Mouse (Mus musculus) kidney, postnatal 0 days (tissue): ENCODE measurements around the gene Atf5. TPM values are rescaled to one million over a fixed set of nuclear protein-coding genes. Genes with fewer than 3 reads are reported as not detected.
A peak's percentile ranks its signal among the peaks of the same experiment; 100 is the strongest.

Experiments
- ATAC-seq: fragments of 200-750 bp; cut with Nextera tagmentation; replicated peaks from 2 replicates; pipeline ENCODE4 v1.8.0; 2017; ENCODE audit warnings: low read depth, moderate number of reproducible peaks, moderate TSS enrichment, moderate library complexity; ENCODE audit not compliant: low FRiP score
- DNase-seq: peaks from one replicate; pipeline ENCODE4 v3.0.0-alpha.2; 2016; ENCODE audit warnings: low spot score
- H3K27ac ChIP-seq: fragments of 300-500 bp; sonication (generic); 2 replicates; pipeline ENCODE4 v1.5.1; 2014; ENCODE audit warnings: mild to moderate bottlenecking
- H3K27me3 ChIP-seq: fragments of 300-500 bp; sonication (generic); 2 replicates; pipeline ENCODE4 v1.6.1; 2014; ENCODE audit warnings: low read length, mixed read lengths; ENCODE audit not compliant: insufficient read depth
- H3K36me3 ChIP-seq: fragments of 300-500 bp; sonication (generic); 2 replicates; pipeline ENCODE4 v1.6.1; 2014; ENCODE audit warnings: low read length, mixed read lengths; ENCODE audit not compliant: insufficient read depth
- H3K4me1 ChIP-seq: fragments of 300-500 bp; sonication (generic); replicated peaks from 2 replicates; pipeline ENCODE4 v1.6.1; 2014; ENCODE audit warnings: antibody characterized with exemption, low read length, mixed read lengths; ENCODE audit not compliant: insufficient read depth
- H3K4me2 ChIP-seq: fragments of 300-500 bp; sonication (generic); 2 replicates; pipeline ENCODE4 v1.6.1; 2014; ENCODE audit warnings: mild to moderate bottlenecking, low read length, moderate library complexity, mixed read lengths
- H3K4me3 ChIP-seq: fragments of 300-500 bp; sonication (generic); replicated peaks from 2 replicates; pipeline ENCODE4 v1.5.1; 2014; ENCODE audit warnings: low read depth, low read length
- H3K9ac ChIP-seq: fragments of 300-500 bp; sonication (generic); 2 replicates; pipeline ENCODE4 v1.6.1; 2014; ENCODE audit warnings: low read depth, low read length
- H3K9me3 ChIP-seq: fragments of 300-500 bp; sonication (generic); replicated peaks from 2 replicates; pipeline ENCODE4 v1.6.1; 2016; ENCODE audit warnings: low read length, inconsistent platforms, mixed read lengths
- CTCF ChIP-seq: IDR thresholded peaks from 2 replicates; pipeline ENCODE4 v1.5.1; 2016; ENCODE audit warnings: antibody characterized with exemption, low read depth, mild to moderate bottlenecking, moderate library complexity
- whole genome bisulfite sequencing: fragments of 180-500 bp; shearing (Covaris S2); extraction: QIAGEN DNeasy Blood & Tissue Kit; methylation state at CpG from one replicate; pipeline ENCODE4 v1.1.7; 2014; 5-methylcytosine and 5-hydroxymethylcytosine counted together
- polyA plus RNA-seq: library from polyadenylated mRNA; unstranded; fragments of >200 nt; fragmentation: Nextera tagmentation; extraction: Ambion mirVana; gene quantifications from 2 replicates; pipeline ENCODE4 v1.2.1, GENCODE M21; 2015

Atf5 gene
- polyA plus RNA-seq, 1 experiment from 2014 or later, result 5.3 TPM

DNA sequence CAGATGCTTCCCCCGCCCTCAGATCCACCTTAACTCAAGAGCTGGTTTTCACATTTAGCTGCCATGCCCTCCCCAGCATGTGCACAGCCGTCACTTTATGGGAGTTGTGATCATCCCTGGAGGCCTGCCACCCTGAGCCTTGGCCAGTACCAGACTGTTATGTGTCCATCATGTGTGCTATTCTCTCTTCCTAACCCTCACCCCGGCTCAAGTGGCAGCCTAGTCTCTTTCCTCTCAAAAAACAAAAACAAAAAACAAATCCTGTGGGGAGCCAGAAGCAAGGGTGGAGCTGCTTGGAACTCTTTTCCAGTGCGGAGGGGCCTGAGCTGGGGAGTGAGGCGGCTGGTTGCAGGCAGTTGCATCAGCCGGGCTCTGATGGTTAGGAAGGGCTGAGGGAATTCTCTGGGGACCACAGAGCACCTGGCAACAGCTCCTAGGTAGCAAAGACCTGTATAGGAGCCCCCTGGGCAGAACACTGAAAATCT lies 2.3 kb upstream of the Atf5 start:
- Histone ChIP-seq H3K9ac (peak overlapping the region; percentile 38; the same call in 1 of the 2 replicates), H3K4me2 (peak overlapping the region; percentile 81), H3K9me3 (no peaks in the 10 kb centered on the region), H3K4me3 (peak overlapping the region; percentile 2; the same call in 1 of the 2 replicates), H3K27ac (0 out of 2 replicates have a peak overlapping the region, but pooled peaks have one; percentile 10), H3K36me3 (no peaks in the 10 kb centered on the region), H3K27me3 (no peaks in the 10 kb centered on the region), H3K4me1 (peaks cover 23% of the 10 kb centered on the region)
- TF ChIP-seq CTCF, result no peak
- ATAC-seq (no peak), DNase-seq (peak; percentile 16)
- 29% methylated on average over 6 of the region's 6 CpGs for WGBS

DNA sequence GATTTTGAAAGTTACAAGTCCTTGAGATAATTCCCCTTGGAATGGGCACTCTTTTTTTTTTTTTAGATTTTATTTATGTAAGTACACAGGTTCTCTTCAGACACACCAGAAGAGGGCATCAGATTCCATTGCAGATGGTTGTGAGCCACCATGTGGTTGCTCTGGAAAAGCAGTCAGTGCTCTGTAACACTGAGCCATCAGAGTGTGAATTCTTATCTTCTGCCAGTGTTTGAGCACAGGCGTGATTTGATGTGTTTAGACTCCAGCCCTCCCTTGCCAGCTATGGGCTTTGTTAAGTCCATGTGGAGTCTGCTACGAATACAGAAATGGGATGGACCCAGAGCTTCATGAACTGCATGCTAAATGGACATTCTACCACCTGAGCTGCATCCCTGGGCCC lies 1.7 kb upstream of the Atf5 start:
- ATAC-seq, result no peak
- Histone ChIP-seq H3K4me3 (0 out of 2 replicates have a peak overlapping the region, but pooled peaks have one; percentile 87), H3K27me3 (no peaks in the 10 kb centered on the region), H3K36me3 (no peaks in the 10 kb centered on the region), H3K4me1 (peaks cover 23% of the 10 kb centered on the region), H3K9ac (peak overlapping the region; percentile 94), H3K27ac (no peak overlapping the region), H3K4me2 (peak overlapping the region; percentile 81), H3K9me3 (no peaks in the 10 kb centered on the region)
- peak; percentile 54 for TF ChIP-seq CTCF
- DNase-seq, result no peak
- WGBS, result 26% methylated on average over 2 of the region's 2 CpGs

DNA sequence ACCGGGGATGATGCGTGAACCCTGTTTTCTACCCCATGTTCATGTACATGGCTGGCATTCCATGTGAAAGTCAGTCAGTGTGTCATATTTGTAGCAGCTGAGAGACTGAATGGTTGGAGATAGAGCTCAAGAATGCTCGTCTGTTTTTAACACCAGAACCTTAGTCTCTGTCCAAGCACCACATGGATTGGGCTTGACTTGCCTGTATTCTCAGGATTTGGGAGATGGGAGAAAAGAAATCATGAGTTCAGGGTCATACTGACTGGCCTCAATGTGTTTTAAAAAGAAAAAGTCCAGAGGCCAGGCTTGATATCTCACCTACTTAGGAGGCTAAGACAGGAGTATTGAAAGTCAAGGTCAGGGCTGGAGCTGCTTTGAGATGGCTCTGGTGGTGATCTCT lies 983 bp upstream of the Atf5 start:
- H3K27me3 ChIP-seq, result no peaks in the 10 kb centered on the region
- peaks cover 23% of the 10 kb centered on the region for H3K4me1 ChIP-seq
- H3K9me3 ChIP-seq, result no peaks in the 10 kb centered on the region
- ATAC-seq (no peak), DNase-seq (no peak)
- 0 out of 2 replicates have a peak overlapping the region, but pooled peaks have one; percentile 98 for H3K27ac ChIP-seq
- no peak for TF ChIP-seq CTCF
- 15% methylated on average over 3 of the region's 3 CpGs for WGBS
- peak overlapping the region; percentile 81 for H3K4me2 ChIP-seq
- H3K4me3 ChIP-seq, result peak overlapping the region; percentile 87
- H3K9ac ChIP-seq, result peak overlapping the region; percentile 94
- H3K36me3 ChIP-seq, result no peaks in the 10 kb centered on the region

DNA sequence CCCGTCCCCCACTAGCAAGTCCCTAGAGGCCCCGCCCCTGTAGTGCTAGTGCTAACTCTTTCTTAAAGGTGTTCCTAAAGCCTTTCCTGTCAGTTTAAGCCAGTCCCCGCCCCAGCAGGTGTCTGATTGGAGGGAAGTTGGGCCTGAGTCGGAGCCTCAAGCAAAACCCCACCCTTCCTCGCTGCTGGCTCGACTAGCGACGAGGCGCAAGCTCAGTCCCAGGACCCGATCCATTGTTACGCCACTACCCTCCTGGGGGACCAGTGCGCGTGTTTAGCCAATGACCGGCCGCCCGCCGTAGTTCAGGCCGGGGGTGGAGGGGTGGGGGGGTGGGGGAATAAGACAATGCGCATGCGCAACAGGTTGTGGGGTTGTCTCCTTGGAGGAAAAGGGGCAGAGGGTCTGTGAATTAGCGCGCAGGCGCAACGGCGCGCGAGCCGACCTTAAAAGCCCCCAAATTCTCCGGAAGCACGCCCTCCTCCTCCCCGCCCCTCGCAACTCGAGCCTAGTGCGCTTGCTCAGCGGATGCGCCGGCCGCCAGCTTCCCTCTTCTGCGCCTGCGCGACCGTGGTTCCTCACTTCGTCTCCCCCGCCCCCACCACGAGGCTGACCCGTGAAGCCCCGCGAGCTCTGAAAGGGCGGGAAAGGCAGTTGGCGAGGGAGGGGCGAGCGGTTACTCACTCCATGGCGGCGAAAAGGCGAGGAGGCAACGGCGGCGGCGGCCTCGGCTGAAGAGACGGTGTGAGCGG lies 563 bp downstream of the Atf5 start, which contains the start of the genes Nup62 and Il4i1:
Nup62 (plus strand) TSS at position 368 of the 749 bp plus-strand sequence.
Il4i1 (plus strand) TSS at position 667 of the 749 bp plus-strand sequence.
- Histone ChIP-seq H3K27me3 (no peaks in the 10 kb centered on the region), H3K4me2 (peak within 1 kb of the TSS; percentile 81), H3K27ac (peak within 1 kb of the TSS; percentile 98), H3K9me3 (no peaks in the 10 kb centered on the region), H3K4me1 (peaks cover 23% of the 10 kb centered on the region), H3K9ac (peak within 1 kb of the TSS; percentile 94), H3K36me3 (no peaks in the 10 kb centered on the region), H3K4me3 (peak within 1 kb of the TSS; percentile 87)
- DNase-seq (peak; percentile 99), ATAC-seq (peak; percentile 93)
- WGBS, result under 1% methylated on average over 60 of the region's 62 CpGs
- TF ChIP-seq CTCF, result no peak

DNA sequence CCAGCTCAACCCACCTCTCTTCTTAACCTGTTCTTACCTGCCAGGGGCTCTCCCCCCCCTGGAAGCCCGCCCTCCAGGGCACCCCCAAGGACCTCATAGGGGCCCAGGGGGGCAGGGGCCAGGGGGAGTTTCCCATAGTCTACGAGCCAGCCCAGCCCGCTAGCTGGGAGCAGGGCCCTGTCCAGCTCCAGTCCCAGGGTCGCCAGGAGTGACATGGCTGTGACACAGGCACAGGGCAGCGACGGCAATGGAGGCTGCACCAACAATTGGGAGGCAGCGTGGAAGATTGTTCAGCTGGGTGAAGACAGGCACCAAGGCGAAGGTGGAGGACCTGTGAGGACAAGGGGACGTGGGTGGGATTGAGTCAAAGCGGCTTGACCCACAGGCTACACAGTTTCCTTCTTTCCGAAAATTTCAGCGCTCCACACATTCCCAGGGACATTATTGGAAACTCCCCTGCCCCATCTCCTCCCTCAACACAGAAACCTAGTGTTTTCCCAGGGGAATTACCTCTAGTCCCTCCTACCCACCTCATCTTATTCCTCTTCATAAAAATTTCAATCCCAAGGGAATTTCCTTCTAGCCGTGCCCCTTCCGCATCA lies 1.4 kb downstream of the Atf5 start:
- Histone ChIP-seq H3K36me3 (no peaks in the 10 kb centered on the region), H3K4me1 (peaks cover 19% of the 10 kb centered on the region), H3K4me2 (peak overlapping the region; percentile 81), H3K9me3 (no peaks in the 10 kb centered on the region), H3K27ac (peak overlapping the region; percentile 98; the same call in 1 of the 2 replicates), H3K9ac (peak overlapping the region; percentile 94; the same call in 1 of the 2 replicates), H3K27me3 (no peaks in the 10 kb centered on the region), H3K4me3 (peak overlapping the region; percentile 87)
- no peak for DNase-seq
- TF ChIP-seq CTCF, result no peak
- WGBS, result 28% methylated on average over 14 of the region's 14 CpGs
- no peak for ATAC-seq

DNA sequence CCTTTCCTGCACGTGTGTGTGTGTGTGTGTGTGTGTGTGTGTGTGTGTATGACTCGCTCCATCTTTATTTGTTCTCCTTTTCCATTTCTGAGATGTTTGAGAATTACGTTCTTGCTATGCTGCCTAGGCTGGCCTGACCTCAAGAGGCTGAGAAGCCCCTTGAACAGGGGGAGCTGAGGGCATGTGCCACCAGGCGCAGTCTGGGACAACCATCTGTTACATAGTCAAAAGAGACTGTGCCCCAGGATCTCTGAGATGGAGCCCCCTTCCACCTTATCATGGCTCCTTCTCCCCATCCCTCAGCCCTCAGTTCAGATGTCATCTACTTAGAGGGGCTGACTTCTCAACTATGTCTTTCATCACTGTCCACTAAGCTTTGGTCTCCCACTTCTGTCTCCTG lies 2.0 kb downstream of the Atf5 start:
- no peak overlapping the region for H3K9ac ChIP-seq
- H3K4me2 ChIP-seq, result no peak overlapping the region
- no peaks in the 10 kb centered on the region for H3K36me3 ChIP-seq
- H3K4me3 ChIP-seq, result no peak overlapping the region
- no peaks in the 10 kb centered on the region for H3K27me3 ChIP-seq
- H3K9me3 ChIP-seq, result no peaks in the 10 kb centered on the region
- no peak for TF ChIP-seq CTCF
- ATAC-seq (no peak), DNase-seq (no peak)
- peaks cover 19% of the 10 kb centered on the region for H3K4me1 ChIP-seq
- WGBS, result 93% methylated on average over 4 of the region's 4 CpGs
- H3K27ac ChIP-seq, result no peak overlapping the region
